Mouse (Mus musculus): ENCODE measurements around the gene Hacd3. TPM values are rescaled to one million over a fixed set of nuclear protein-coding genes. Genes with fewer than 3 reads are reported as not detected.
A peak's percentile ranks its signal among the peaks of the same experiment; 100 is the strongest.

The Hacd3 gene
- total and polyA plus RNA-seq, 2 experiments from 2014 or later: 35.8 to 37.4 TPM

DNA sequence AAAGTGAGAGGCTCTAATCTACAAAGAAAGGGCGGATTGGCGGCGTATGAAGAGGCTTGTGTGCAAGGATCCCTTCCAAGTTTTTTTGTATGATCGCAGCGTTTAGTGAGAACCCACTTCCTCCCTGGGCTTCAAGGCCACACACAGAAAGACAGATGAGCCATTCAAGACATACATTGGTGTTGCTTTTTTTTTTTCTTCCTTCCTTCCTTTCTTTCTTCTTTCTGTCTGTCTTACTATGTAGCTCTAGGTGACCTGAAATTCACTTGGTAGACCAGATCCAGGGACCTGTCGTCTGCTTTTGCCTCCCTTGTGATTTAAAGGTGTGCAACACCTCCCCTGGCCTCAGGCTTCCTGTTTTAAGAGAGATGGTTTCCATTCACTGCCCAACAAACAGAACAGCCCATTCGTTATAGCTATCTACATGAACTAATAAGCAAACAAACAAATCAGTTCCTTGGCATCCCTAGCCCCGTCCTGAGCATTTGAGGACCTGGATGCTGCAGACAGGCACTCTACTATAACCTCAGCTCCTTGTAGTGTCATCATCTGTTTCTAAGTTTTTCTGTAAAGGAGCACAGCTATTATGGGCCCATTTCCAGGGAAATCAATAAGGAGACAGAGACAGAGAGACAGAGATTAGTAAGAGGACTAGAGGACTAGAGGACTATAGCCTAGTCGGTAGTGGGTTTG, 540 bp upstream of the Hacd3 start:
- Histone ChIP-seq H3K9ac (replicated peaks; ENCODE audit: low read depth, low read length) (peak overlapping the region; percentile 80), H3K27ac (ENCODE audit: low read depth) (peak overlapping the region; percentile 76), H3K4me2 (ENCODE audit: low read depth, low read length) (peak overlapping the region; percentile 76), H3K27me3 (ENCODE audit: control insufficient read depth, insufficient read depth, low read length) (no peaks in the 10 kb centered on the region), H3K4me1 (ENCODE audit: control insufficient read depth, insufficient read depth) (peaks cover 12% of the 10 kb centered on the region), H3K4me3 (ENCODE audit: low read depth, low read length) (peak overlapping the region; percentile 75), H3K9me3 (replicated peaks; ENCODE audit: control insufficient read depth, low read length) (no peaks in the 10 kb centered on the region), H3K36me3 (replicated peaks; ENCODE audit: control insufficient read depth, insufficient read depth, low read length) (no peaks in the 10 kb centered on the region)
- 24% methylated on average over 9 of the region's 9 CpGs for WGBS
- ATAC-seq (ENCODE audit: insufficient read depth, low read depth) (peak; percentile 6), DNase-seq (ENCODE audit: low spot score) (no peak)
- TF ChIP-seq EP300 (IDR thresholded peaks at IDR 0.05; ENCODE audit: low read depth) (no peak), CTCF (IDR thresholded peaks at IDR 0.05; ENCODE audit: low read depth) (no peak)

GRCm38 (mm10) chr9:65020128-65020527, 1.4 kb downstream of the Hacd3 start:
- TF ChIP-seq EP300 (IDR thresholded peaks at IDR 0.05; ENCODE audit: low read depth) (no peak), CTCF (IDR thresholded peaks at IDR 0.05; ENCODE audit: low read depth) (no peak)
- Histone ChIP-seq H3K27me3 (ENCODE audit: control insufficient read depth, insufficient read depth, low read length) (no peaks in the 10 kb centered on the region), H3K4me1 (ENCODE audit: control insufficient read depth, insufficient read depth) (peaks cover 21% of the 10 kb centered on the region), H3K27ac (ENCODE audit: low read depth) (no peak overlapping the region), H3K9ac (replicated peaks; ENCODE audit: low read depth, low read length) (no peak overlapping the region), H3K9me3 (replicated peaks; ENCODE audit: control insufficient read depth, low read length) (no peaks in the 10 kb centered on the region), H3K4me2 (ENCODE audit: low read depth, low read length) (peak overlapping the region; percentile 76), H3K4me3 (ENCODE audit: low read depth, low read length) (0 out of 2 replicates have a peak overlapping the region, but pooled peaks have one; percentile 75), H3K36me3 (replicated peaks; ENCODE audit: control insufficient read depth, insufficient read depth, low read length) (no peaks in the 10 kb centered on the region)
- no peak for ATAC-seq (ENCODE audit: insufficient read depth, low read depth)
- no peak for DNase-seq (ENCODE audit: low spot score)
- WGBS: 46% methylated on average over 4 of the region's 4 CpGs

- TF ChIP-seq CTCF (IDR thresholded peaks at IDR 0.05; ENCODE audit: low read depth) (no peak), EP300 (IDR thresholded peaks at IDR 0.05; ENCODE audit: low read depth) (no peak)
- H3K36me3 ChIP-seq (replicated peaks; ENCODE audit: control insufficient read depth, insufficient read depth, low read length): no peaks in the 10 kb centered on the region
- DNase-seq (ENCODE audit: low spot score): no peak
- H3K4me1 ChIP-seq (ENCODE audit: control insufficient read depth, insufficient read depth): peaks cover 21% of the 10 kb centered on the region
- no peak overlapping the region for H3K9ac ChIP-seq (replicated peaks; ENCODE audit: low read depth, low read length)
- 50% methylated on average over 3 of the region's 3 CpGs for WGBS
- no peaks in the 10 kb centered on the region for H3K9me3 ChIP-seq (replicated peaks; ENCODE audit: control insufficient read depth, low read length)
- H3K4me2 ChIP-seq (ENCODE audit: low read depth, low read length): no peak overlapping the region
- no peaks in the 10 kb centered on the region for H3K27me3 ChIP-seq (ENCODE audit: control insufficient read depth, insufficient read depth, low read length)
- no peak overlapping the region for H3K4me3 ChIP-seq (ENCODE audit: low read depth, low read length)
- ATAC-seq (ENCODE audit: insufficient read depth, low read depth): no peak
- H3K27ac ChIP-seq (ENCODE audit: low read depth): no peak overlapping the region
These were observed 2.3 kb downstream of the Hacd3 start for GRCm38 (mm10) chr9:65019146-65019545.

DNA sequence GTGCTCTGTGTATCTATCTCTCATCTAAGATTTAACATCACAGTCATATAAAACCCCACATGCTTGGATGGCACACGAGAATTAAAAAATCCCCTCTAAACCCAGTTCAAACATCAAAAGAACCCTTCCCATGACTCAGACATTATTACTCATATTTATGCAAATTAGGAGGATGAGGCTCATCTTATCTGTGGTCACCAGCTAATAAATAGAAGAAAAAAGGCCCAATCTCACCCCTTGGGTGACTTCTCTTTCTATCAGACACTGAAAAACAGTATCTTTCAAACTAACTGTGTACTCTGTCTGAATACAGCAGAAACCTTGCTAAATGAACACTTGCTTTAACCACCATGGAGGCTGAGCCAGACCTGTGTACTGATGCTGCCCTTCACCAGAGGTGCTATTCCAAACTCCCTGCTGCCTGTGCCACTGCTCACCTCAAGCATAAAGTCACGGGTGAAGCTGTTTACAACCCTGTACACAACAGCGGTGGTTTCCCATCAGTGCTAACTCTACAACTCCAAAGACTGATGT, 2.8 kb downstream of the Hacd3 start:
- H3K9me3 ChIP-seq (replicated peaks; ENCODE audit: control insufficient read depth, low read length): no peaks in the 10 kb centered on the region
- no peak overlapping the region for H3K9ac ChIP-seq (replicated peaks; ENCODE audit: low read depth, low read length)
- H3K27ac ChIP-seq (ENCODE audit: low read depth): no peak overlapping the region
- 78% methylated on average over 3 of the region's 3 CpGs for WGBS
- TF ChIP-seq CTCF (IDR thresholded peaks at IDR 0.05; ENCODE audit: low read depth): no peak
- no peak for TF ChIP-seq EP300 (IDR thresholded peaks at IDR 0.05; ENCODE audit: low read depth)
- ATAC-seq (ENCODE audit: insufficient read depth, low read depth) (no peak), DNase-seq (ENCODE audit: low spot score) (no peak)
- no peak overlapping the region for H3K4me3 ChIP-seq (ENCODE audit: low read depth, low read length)
- H3K4me2 ChIP-seq (ENCODE audit: low read depth, low read length): no peak overlapping the region
- no peaks in the 10 kb centered on the region for H3K36me3 ChIP-seq (replicated peaks; ENCODE audit: control insufficient read depth, insufficient read depth, low read length)
- no peaks in the 10 kb centered on the region for H3K27me3 ChIP-seq (ENCODE audit: control insufficient read depth, insufficient read depth, low read length)
- H3K4me1 ChIP-seq (ENCODE audit: control insufficient read depth, insufficient read depth): peaks cover 21% of the 10 kb centered on the region

- Histone ChIP-seq H3K4me1 (ENCODE audit: control insufficient read depth, insufficient read depth) (peaks cover 21% of the 10 kb centered on the region), H3K27me3 (ENCODE audit: control insufficient read depth, insufficient read depth, low read length) (no peaks in the 10 kb centered on the region), H3K36me3 (replicated peaks; ENCODE audit: control insufficient read depth, insufficient read depth, low read length) (no peaks in the 10 kb centered on the region), H3K9me3 (replicated peaks; ENCODE audit: control insufficient read depth, low read length) (no peaks in the 10 kb centered on the region), H3K4me2 (ENCODE audit: low read depth, low read length) (no peak overlapping the region), H3K4me3 (ENCODE audit: low read depth, low read length) (no peak overlapping the region), H3K27ac (ENCODE audit: low read depth) (no peak overlapping the region), H3K9ac (replicated peaks; ENCODE audit: low read depth, low read length) (no peak overlapping the region)
- ATAC-seq (ENCODE audit: insufficient read depth, low read depth): no peak
- WGBS: 78% methylated on average over 4 of the region's 4 CpGs
- TF ChIP-seq EP300 (IDR thresholded peaks at IDR 0.05; ENCODE audit: low read depth) (no peak), CTCF (IDR thresholded peaks at IDR 0.05; ENCODE audit: low read depth) (no peak)
- DNase-seq (ENCODE audit: low spot score): no peak
These were observed 3.6 kb downstream of the Hacd3 start for GRCm38 (mm10) chr9:65017896-65018295.

Data from heart, postnatal 0 days (tissue).